Mouse (Mus musculus) gastrocnemius, adult 2 months (tissue): Measurements from ENCODE around the gene Dnajb7. TPM values are rescaled to one million over a fixed set of nuclear protein-coding genes. Genes with fewer than 3 reads are reported as not detected.

ENCODE experiments used
- DNase-seq: peaks from one replicate; pipeline ENCODE4 v3.0.0; 2022
- H3K27ac ChIP-seq: fragments of 200-600 bp; 2 replicates; pipeline ENCODE4 v1.8.1; 2022; ENCODE audit warnings: mild to moderate bottlenecking
- H3K4me3 ChIP-seq: fragments of 200-600 bp; 2 replicates; pipeline ENCODE4 v1.8.1; 2022; ENCODE audit warnings: mild to moderate bottlenecking, moderate library complexity
- CTCF ChIP-seq: fragments of 200-600 bp; IDR thresholded peaks from 2 replicates; pipeline ENCODE4 v1.8.1; 2022; ENCODE audit warnings: antibody characterized with exemption, mild to moderate bottlenecking, moderate library complexity
- intact Hi-C: fragments of 180-260 bp; cut with DNase I; formaldehyde crosslinking; loops from one replicate; pipeline ENCODE4 v1.15.1; 2025
- total RNA-seq, 2 experiments: library from RNA; stranded (reverse); gene quantifications; 2 replicates each; pipeline ENCODE4 v1.2.3; 2021

Gene Dnajb7
- total RNA-seq, 2 experiments from 2014 or later: not detected

GRCm38 (mm10) chr15:81399297-81399637 lies 8.8 kb downstream of the Dnajb7 start:
- TF ChIP-seq CTCF: no peak
- H3K4me3 ChIP-seq: peak overlapping the region; percentile 88
- intact Hi-C loops: loop anchor here (5.0 kb wide), 2 partner anchors 37 to 188 kb away; partner anchors contain the start of genes Ep300 and Slc25a17
- peak overlapping the region; percentile 97 for H3K27ac ChIP-seq
- no peak for DNase-seq

DNA sequence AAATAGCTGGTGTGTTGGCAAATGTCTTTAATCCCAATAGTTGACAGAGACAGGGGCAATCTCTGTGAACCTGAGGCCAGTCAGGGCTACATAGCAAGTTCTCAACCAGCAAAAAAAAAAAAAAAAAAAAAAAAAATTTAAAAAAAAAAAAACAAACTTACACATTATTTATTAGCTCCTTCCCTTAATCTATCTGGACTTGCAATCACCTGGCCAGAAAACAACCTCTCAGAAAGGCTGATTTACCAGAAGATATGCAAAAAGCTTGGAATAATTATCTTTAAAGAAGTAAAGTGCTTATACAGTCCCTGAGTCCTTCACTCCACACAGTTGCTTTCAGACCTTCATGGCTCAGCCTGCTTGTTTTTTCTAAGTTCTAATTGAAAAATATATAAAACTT lies 9.9 kb downstream of the Dnajb7 start:
- DNase-seq: no peak
- Histone ChIP-seq H3K4me3 (peak overlapping the region; percentile 88), H3K27ac (peak overlapping the region; percentile 97)
- intact Hi-C loops: loop anchor here (5.0 kb wide), 2 partner anchors 36 to 189 kb away; partner anchors contain the start of genes Ep300 and Slc25a17
- TF ChIP-seq CTCF: no peak

GRCm38 (mm10) chr15:81394211-81394915 lies 13.7 kb downstream of the Dnajb7 start:
- DNase-seq: no peak
- no peak for TF ChIP-seq CTCF
- no peak overlapping the region for H3K4me3 ChIP-seq
- intact Hi-C loops: no loop called here
- H3K27ac ChIP-seq: peak overlapping the region; percentile 63

- DNase-seq: peak; percentile 20
- no peak overlapping the region for H3K4me3 ChIP-seq
- H3K27ac ChIP-seq: no peak overlapping the region
- no peak for TF ChIP-seq CTCF
- intact Hi-C loops: no loop called here
Measured at GRCm38 (mm10) chr15:81392997-81393396, 15.1 kb downstream of the Dnajb7 start.

- H3K4me3 ChIP-seq: no peak overlapping the region
- no peak for DNase-seq
- intact Hi-C loops: no loop called here
- H3K27ac ChIP-seq: no peak overlapping the region
- TF ChIP-seq CTCF: peak; percentile 36
Measured at GRCm38 (mm10) chr15:81386327-81386726, 21.8 kb downstream of the Dnajb7 start.

DNA sequence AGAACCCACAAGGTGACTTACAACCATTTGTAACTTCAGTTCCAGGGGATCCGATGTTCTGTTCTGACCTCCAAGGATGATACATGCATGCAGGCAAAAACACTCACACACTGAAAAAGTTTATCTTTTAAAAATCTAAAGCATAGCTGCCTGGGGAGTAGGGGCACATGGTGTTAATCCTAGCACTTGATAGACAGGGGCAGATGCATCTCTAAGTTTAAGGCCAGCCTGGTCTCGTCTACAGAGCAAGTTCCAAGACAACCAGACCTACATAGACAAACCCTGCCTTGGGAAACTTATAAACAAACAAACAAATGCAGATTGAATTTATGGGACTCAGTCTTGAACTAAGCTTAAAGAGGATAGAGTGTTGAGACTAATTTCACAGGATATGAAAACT lies 29.3 kb downstream of the Dnajb7 start:
- no peak for DNase-seq
- H3K27ac ChIP-seq: no peak overlapping the region
- intact Hi-C loops: no loop called here

GRCm38 (mm10) chr15:81374621-81375020 lies 33.5 kb downstream of the Dnajb7 start:
- intact Hi-C loops: no loop called here
- TF ChIP-seq CTCF: no peak
- no peak for DNase-seq
- no peak overlapping the region for H3K4me3 ChIP-seq
- H3K27ac ChIP-seq: no peak overlapping the region

More for the DNA sequence above, 29.3 kb downstream of the Dnajb7 start:
- no peak overlapping the region for H3K4me3 ChIP-seq
- no peak for TF ChIP-seq CTCF

- Histone ChIP-seq H3K27ac (no peak overlapping the region), H3K4me3 (no peak overlapping the region)
- TF ChIP-seq CTCF: no peak
- intact Hi-C loops: no loop called here
- no peak for DNase-seq
Measured at GRCm38 (mm10) chr15:81370356-81370755, 37.7 kb downstream of the Dnajb7 start.

DNA sequence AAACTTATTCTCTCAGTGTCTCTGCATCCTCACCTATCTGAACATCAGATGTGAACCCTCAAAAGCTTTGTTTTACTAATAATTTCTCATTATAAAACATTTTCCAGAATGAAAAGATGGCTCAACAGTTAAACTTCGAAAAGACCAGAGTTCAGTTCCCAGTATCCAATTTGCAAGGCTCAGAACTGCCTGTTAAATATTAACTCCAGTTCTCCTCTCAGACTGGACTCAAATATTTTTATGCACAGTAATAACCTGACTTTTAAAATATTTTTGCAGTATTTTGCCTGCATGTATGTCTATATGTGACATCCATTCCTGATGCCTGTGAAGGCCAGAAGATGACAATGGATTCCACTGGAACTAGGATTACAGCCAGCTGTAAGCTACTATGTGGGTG lies 39.5 kb downstream of the Dnajb7 start:
- H3K4me3 ChIP-seq: no peak overlapping the region
- H3K27ac ChIP-seq: no peak overlapping the region
- TF ChIP-seq CTCF: no peak
- intact Hi-C loops: no loop called here
- DNase-seq: no peak

DNA sequence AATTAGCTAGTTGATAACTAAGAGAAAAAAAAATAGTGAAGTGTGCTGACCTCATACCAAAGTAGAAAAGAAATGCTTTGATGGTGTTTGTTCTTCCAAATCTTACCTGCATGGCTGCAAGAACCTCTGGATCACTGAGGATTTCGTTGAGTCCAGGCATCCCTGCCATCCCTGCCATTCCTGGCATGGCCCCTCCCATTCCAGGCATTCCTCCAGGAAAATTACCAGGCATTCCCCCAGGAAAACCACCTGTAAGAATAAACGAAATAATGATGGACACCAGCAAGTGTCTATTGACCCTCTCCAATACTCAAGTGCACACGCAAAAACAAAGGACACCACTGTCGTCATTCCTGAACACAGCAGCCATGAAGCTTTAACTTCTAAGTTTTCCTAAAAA lies 41.9 kb downstream of the Dnajb7 start:
- intact Hi-C loops: no loop called here
- Histone ChIP-seq H3K27ac (no peak overlapping the region), H3K4me3 (no peak overlapping the region)
- no peak for DNase-seq
- no peak for TF ChIP-seq CTCF

GRCm38 (mm10) chr15:81365246-81365645 lies 42.9 kb downstream of the Dnajb7 start:
- intact Hi-C loops: no loop called here
- Histone ChIP-seq H3K4me3 (no peak overlapping the region), H3K27ac (no peak overlapping the region)
- TF ChIP-seq CTCF: no peak
- no peak for DNase-seq

DNA sequence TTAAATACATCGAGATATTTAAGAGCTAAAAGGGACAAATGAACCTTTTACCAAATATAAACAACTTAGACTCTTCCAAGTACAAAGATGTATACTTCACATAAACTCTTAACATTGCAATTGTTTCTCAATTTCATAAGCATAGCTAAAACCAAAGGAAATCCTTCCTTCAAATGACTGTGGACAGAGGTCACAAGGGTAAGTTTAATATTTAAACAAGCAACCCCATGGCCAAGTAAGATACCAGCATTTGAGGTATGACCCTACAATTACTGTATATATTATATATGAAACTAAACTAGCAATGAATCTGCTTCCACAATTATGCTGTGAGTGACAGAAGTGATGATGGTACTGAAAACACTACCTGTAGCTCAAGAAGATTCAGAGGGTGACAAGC lies 43.8 kb downstream of the Dnajb7 start:
- intact Hi-C loops: loop anchor here (5.0 kb wide), 1 partner anchor 33 kb away; no protein-coding TSS in a partner anchor
- TF ChIP-seq CTCF: no peak
- no peak overlapping the region for H3K4me3 ChIP-seq
- H3K27ac ChIP-seq: no peak overlapping the region
- no peak for DNase-seq

DNA sequence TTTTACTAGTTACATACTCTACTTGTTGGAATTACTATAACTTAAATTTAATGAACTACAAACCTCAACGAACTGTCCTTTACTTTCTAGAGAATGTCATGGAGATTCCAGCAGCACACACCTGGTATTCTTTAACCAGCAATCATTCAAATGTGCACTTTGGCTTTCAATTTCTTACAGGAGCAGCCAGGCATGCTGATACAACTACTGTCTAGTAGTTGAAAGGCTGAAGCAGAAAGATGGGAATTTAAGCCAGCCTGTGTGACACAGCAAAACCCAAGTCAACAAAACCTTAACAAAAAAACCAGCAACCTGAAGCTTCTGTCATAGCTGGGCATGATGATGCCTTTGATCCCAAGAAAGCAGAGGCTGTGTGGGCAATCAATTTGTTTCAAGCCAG lies 45.6 kb downstream of the Dnajb7 start:
- DNase-seq: no peak
- TF ChIP-seq CTCF: no peak
- intact Hi-C loops: loop anchor here (5.0 kb wide), 1 partner anchor 35 kb away; no protein-coding TSS in a partner anchor

More for the DNA sequence above, 45.6 kb downstream of the Dnajb7 start:
- H3K27ac ChIP-seq: no peak overlapping the region
- no peak overlapping the region for H3K4me3 ChIP-seq
